Mouse (Mus musculus) hindbrain, embryonic 16.5 days (tissue): ENCODE results near the gene Gm10153. TPM values are rescaled to one million over a fixed set of nuclear protein-coding genes. Genes with fewer than 3 reads are reported as not detected.
"Not testable (repeated sequence)": the region's sequence is repeated elsewhere in the genome, so short reads cannot be mapped to it uniquely, and the experiment has no call there.

Experiments
- ATAC-seq: fragments of 200-750 bp; cut with Nextera tagmentation; 2 replicates; pipeline ENCODE4 v1.8.0; 2017; ENCODE audit warnings: moderate TSS enrichment, moderate library complexity
- H3K27ac ChIP-seq: fragments of 300-500 bp; sonication (generic); 2 replicates; pipeline ENCODE4 v1.5.1; 2014; ENCODE audit warnings: low read depth, mild to moderate bottlenecking, control low read depth, low read length, moderate library complexity
- H3K27me3 ChIP-seq: fragments of 300-500 bp; sonication (generic); replicated peaks from 2 replicates; pipeline ENCODE4 v1.6.1; 2014; ENCODE audit warnings: low read length; ENCODE audit not compliant: control insufficient read depth, insufficient read depth
- H3K36me3 ChIP-seq: fragments of 300-500 bp; sonication (generic); 2 replicates; pipeline ENCODE4 v1.6.1; 2014; ENCODE audit warnings: mild to moderate bottlenecking, low read length, moderate library complexity, mixed read lengths; ENCODE audit not compliant: control insufficient read depth, insufficient read depth
- H3K4me1 ChIP-seq: fragments of 300-500 bp; sonication (generic); 2 replicates; pipeline ENCODE4 v1.6.1; 2014; ENCODE audit warnings: low read depth, low read length; ENCODE audit not compliant: control insufficient read depth, insufficient read depth
- H3K4me2 ChIP-seq: fragments of 300-500 bp; sonication (generic); 2 replicates; pipeline ENCODE4 v1.6.1; 2014; ENCODE audit warnings: mild to moderate bottlenecking, low read length, control low read depth, moderate library complexity
- H3K4me3 ChIP-seq: fragments of 300-500 bp; sonication (generic); 2 replicates; pipeline ENCODE4 v1.5.1; 2014; ENCODE audit warnings: mild to moderate bottlenecking, low read length, control low read depth, moderate library complexity
- H3K9ac ChIP-seq: fragments of 300-500 bp; sonication (generic); 2 replicates; pipeline ENCODE4 v1.6.1; 2014; ENCODE audit warnings: low read depth, mild to moderate bottlenecking, control low read depth, low read length, moderate library complexity
- H3K9me3 ChIP-seq: fragments of 300-500 bp; sonication (generic); 2 replicates; pipeline ENCODE4 v1.6.1; 2014; ENCODE audit warnings: mild to moderate bottlenecking, low read length, moderate library complexity; ENCODE audit not compliant: control insufficient read depth
- WGBS: fragments of 180-500 bp; shearing (Covaris S2); extraction: QIAGEN DNeasy Blood & Tissue Kit; methylation state at CpG from one replicate; pipeline ENCODE4 v1.1.7; 2014; 5-methylcytosine and 5-hydroxymethylcytosine counted together
- polyA plus RNA-seq: library from polyadenylated mRNA; unstranded; fragments of >200 nt; fragmentation: Nextera tagmentation; extraction: Ambion mirVana; gene quantifications from 2 replicates; pipeline ENCODE4 v1.2.1, GENCODE M21; 2015

Gene Gm10153
- not detected in 2 replicates for polyA plus RNA-seq

- Histone ChIP-seq H3K27ac (no peak within 1 kb of the TSS), H3K27me3 (no peaks in the 10 kb centered on the region), H3K4me2 (no peak within 1 kb of the TSS), H3K9me3 (no peaks in the 10 kb centered on the region), H3K4me3 (no peak within 1 kb of the TSS), H3K9ac (no peak within 1 kb of the TSS), H3K4me1 (no peaks in the 10 kb centered on the region), H3K36me3 (no peaks in the 10 kb centered on the region)
- 61% methylated on average over 2 of the region's 2 CpGs for WGBS
- ATAC-seq: no peak
Observed at GRCm38 (mm10) chr7:142190289-142190688, at the start of gene Gm10153. TSS of gene Gm10153 (minus strand) at chr7:142190389.

- WGBS: 22% methylated on average over 1 of the region's 1 CpGs
- H3K4me3 ChIP-seq: no peak overlapping the region
- H3K36me3 ChIP-seq: no peaks in the 10 kb centered on the region
- H3K4me2 ChIP-seq: no peak overlapping the region
- no peak for ATAC-seq
- 0 out of 2 replicates have a peak, but pooled peaks cover 6% of the 10 kb centered on the region for H3K9me3 ChIP-seq
- H3K27me3 ChIP-seq: no peaks in the 10 kb centered on the region
- no peaks in the 10 kb centered on the region for H3K4me1 ChIP-seq
- H3K9ac ChIP-seq: no peak overlapping the region
- H3K27ac ChIP-seq: no peak overlapping the region
Observed at GRCm38 (mm10) chr7:142231540-142231939, 41.4 kb upstream of the Gm10153 start.

GRCm38 (mm10) chr7:142229871-142230270, 39.7 kb upstream of the Gm10153 start, which contains the start of gene Krtap5-5:
TSS of gene Krtap5-5 (minus strand) at chr7:142229971.
- ATAC-seq, H3K27me3 ChIP-seq, H3K4me3 ChIP-seq, H3K9me3 ChIP-seq, H3K4me2 ChIP-seq, H3K27ac ChIP-seq, H3K36me3 ChIP-seq, H3K4me1 ChIP-seq, H3K9ac ChIP-seq: not testable (repeated sequence)
- 57% methylated on average over 3 of the region's 3 CpGs for WGBS

- no peaks in the 10 kb centered on the region for H3K36me3 ChIP-seq
- H3K9me3 ChIP-seq: no peaks in the 10 kb centered on the region
- no peak overlapping the region for H3K4me3 ChIP-seq
- H3K27me3 ChIP-seq: no peaks in the 10 kb centered on the region
- no peak overlapping the region for H3K27ac ChIP-seq
- no peak overlapping the region for H3K4me2 ChIP-seq
- H3K9ac ChIP-seq: no peak overlapping the region
- ATAC-seq: no peak
- WGBS: 48% methylated on average over 2 of the region's 2 CpGs
- no peaks in the 10 kb centered on the region for H3K4me1 ChIP-seq
Observed at GRCm38 (mm10) chr7:142224518-142224917, 34.3 kb upstream of the Gm10153 start.

- not testable (repeated sequence) for H3K4me3 ChIP-seq, H3K27ac ChIP-seq, ATAC-seq, H3K4me1 ChIP-seq, H3K9me3 ChIP-seq, H3K27me3 ChIP-seq, H3K9ac ChIP-seq, H3K36me3 ChIP-seq, H3K4me2 ChIP-seq
- WGBS: 60% methylated on average over 1 of the region's 1 CpGs
Observed at GRCm38 (mm10) chr7:142212136-142212535, 21.9 kb upstream of the Gm10153 start.

GRCm38 (mm10) chr7:142211559-142211958, 21.4 kb upstream of the Gm10153 start, which contains the start of gene Gm7579:
TSS of gene Gm7579 (plus strand) at chr7:142211859.
- H3K4me3 ChIP-seq: no peak within 1 kb of the TSS
- 75% methylated on average over 1 of the region's 1 CpGs for WGBS

GRCm38 (mm10) chr7:142206891-142207290, 16.7 kb upstream of the Gm10153 start:
- H3K4me1 ChIP-seq, H3K4me3 ChIP-seq, H3K4me2 ChIP-seq, H3K9ac ChIP-seq, H3K27me3 ChIP-seq, H3K9me3 ChIP-seq, ATAC-seq, H3K27ac ChIP-seq, H3K36me3 ChIP-seq: not testable (repeated sequence)
- WGBS: 75% methylated on average over 5 of the region's 5 CpGs

More at GRCm38 (mm10) chr7:142211559-142211958, 21.4 kb upstream of the Gm10153 start, which contains the start of gene Gm7579:
- Histone ChIP-seq H3K36me3 (no peaks in the 10 kb centered on the region), H3K9me3 (no peaks in the 10 kb centered on the region), H3K4me2 (no peak within 1 kb of the TSS), H3K9ac (no peak within 1 kb of the TSS), H3K27ac (no peak within 1 kb of the TSS), H3K27me3 (no peaks in the 10 kb centered on the region), H3K4me1 (no peaks in the 10 kb centered on the region)
- ATAC-seq: no peak

GRCm38 (mm10) chr7:142205488-142205887, 15.3 kb upstream of the Gm10153 start:
- Histone ChIP-seq H3K27me3 (no peaks in the 10 kb centered on the region), H3K9ac (no peak overlapping the region), H3K27ac (no peak overlapping the region), H3K4me2 (no peak overlapping the region), H3K4me1 (no peaks in the 10 kb centered on the region), H3K36me3 (no peaks in the 10 kb centered on the region), H3K9me3 (no peaks in the 10 kb centered on the region), H3K4me3 (no peak overlapping the region)
- ATAC-seq: no peak

- no peaks in the 10 kb centered on the region for H3K9me3 ChIP-seq
- H3K27me3 ChIP-seq: no peaks in the 10 kb centered on the region
- WGBS: 73% methylated on average over 1 of the region's 1 CpGs
- H3K27ac ChIP-seq: no peak within 1 kb of the TSS
- H3K4me1 ChIP-seq: no peaks in the 10 kb centered on the region
- H3K36me3 ChIP-seq: no peaks in the 10 kb centered on the region
- no peak for ATAC-seq
- H3K9ac ChIP-seq: no peak within 1 kb of the TSS
- no peak within 1 kb of the TSS for H3K4me2 ChIP-seq
- no peak within 1 kb of the TSS for H3K4me3 ChIP-seq
Observed at GRCm38 (mm10) chr7:142201064-142201463, 10.9 kb upstream of the Gm10153 start, which contains the start of gene Krtap5-3. TSS of gene Krtap5-3 (plus strand) at chr7:142201364.

- ATAC-seq: no peak
- H3K36me3 ChIP-seq: no peaks in the 10 kb centered on the region
- WGBS: 77% methylated on average over 2 of the region's 2 CpGs
- H3K4me1 ChIP-seq: no peaks in the 10 kb centered on the region
- H3K4me3 ChIP-seq: no peak overlapping the region
- no peaks in the 10 kb centered on the region for H3K27me3 ChIP-seq
- H3K27ac ChIP-seq: no peak overlapping the region
- no peaks in the 10 kb centered on the region for H3K9me3 ChIP-seq
- H3K9ac ChIP-seq: no peak overlapping the region
- H3K4me2 ChIP-seq: no peak overlapping the region
Observed at GRCm38 (mm10) chr7:142198748-142199147, 8.6 kb upstream of the Gm10153 start.
